Mouse (Mus musculus): ENCODE data around the gene Cacng8. TPM values are rescaled to one million over a fixed set of nuclear protein-coding genes. Genes with fewer than 3 reads are reported as not detected.

Gene Cacng8
- polyA plus RNA-seq, 1 experiment from 2014 or later: 0.07 TPM

GRCm38 (mm10) chr7:3439984-3440383 lies 49.5 kb downstream of the Cacng8 start:
- no peaks in the 10 kb centered on the region for H3K36me3 ChIP-seq (ENCODE audit: control insufficient read depth, insufficient read depth)
- no peak overlapping the region for H3K4me3 ChIP-seq (ENCODE audit: low read length)
- no peak overlapping the region for H3K4me2 ChIP-seq (ENCODE audit: low read depth, low read length)
- H3K27ac ChIP-seq (ENCODE audit: low read length): no peak overlapping the region
- ATAC-seq (replicated peaks; ENCODE audit: extremely low read depth, insufficient read depth, low FRiP score): no peak
- no peaks in the 10 kb centered on the region for H3K9me3 ChIP-seq (replicated peaks; ENCODE audit: control insufficient read depth, low read length)
- H3K4me1 ChIP-seq (ENCODE audit: control insufficient read depth, insufficient read depth, low read length): peaks cover 17% of the 10 kb centered on the region
- H3K27me3 ChIP-seq (ENCODE audit: control insufficient read depth, insufficient read depth, low read length): no peaks in the 10 kb centered on the region
- 85% methylated on average over 11 of the region's 11 CpGs for WGBS
- H3K9ac ChIP-seq (ENCODE audit: low read length): no peak overlapping the region

GRCm38 (mm10) chr7:3440526-3440925 lies 50.0 kb downstream of the Cacng8 start:
- no peak for ATAC-seq (replicated peaks; ENCODE audit: extremely low read depth, insufficient read depth, low FRiP score)
- Histone ChIP-seq H3K27me3 (ENCODE audit: control insufficient read depth, insufficient read depth, low read length) (no peaks in the 10 kb centered on the region), H3K4me2 (ENCODE audit: low read depth, low read length) (no peak overlapping the region), H3K27ac (ENCODE audit: low read length) (no peak overlapping the region), H3K4me3 (ENCODE audit: low read length) (no peak overlapping the region), H3K4me1 (ENCODE audit: control insufficient read depth, insufficient read depth, low read length) (peaks cover 17% of the 10 kb centered on the region), H3K9ac (ENCODE audit: low read length) (no peak overlapping the region), H3K36me3 (ENCODE audit: control insufficient read depth, insufficient read depth) (no peaks in the 10 kb centered on the region), H3K9me3 (replicated peaks; ENCODE audit: control insufficient read depth, low read length) (no peaks in the 10 kb centered on the region)
- WGBS: 56% methylated on average over 8 of the region's 8 CpGs

DNA sequence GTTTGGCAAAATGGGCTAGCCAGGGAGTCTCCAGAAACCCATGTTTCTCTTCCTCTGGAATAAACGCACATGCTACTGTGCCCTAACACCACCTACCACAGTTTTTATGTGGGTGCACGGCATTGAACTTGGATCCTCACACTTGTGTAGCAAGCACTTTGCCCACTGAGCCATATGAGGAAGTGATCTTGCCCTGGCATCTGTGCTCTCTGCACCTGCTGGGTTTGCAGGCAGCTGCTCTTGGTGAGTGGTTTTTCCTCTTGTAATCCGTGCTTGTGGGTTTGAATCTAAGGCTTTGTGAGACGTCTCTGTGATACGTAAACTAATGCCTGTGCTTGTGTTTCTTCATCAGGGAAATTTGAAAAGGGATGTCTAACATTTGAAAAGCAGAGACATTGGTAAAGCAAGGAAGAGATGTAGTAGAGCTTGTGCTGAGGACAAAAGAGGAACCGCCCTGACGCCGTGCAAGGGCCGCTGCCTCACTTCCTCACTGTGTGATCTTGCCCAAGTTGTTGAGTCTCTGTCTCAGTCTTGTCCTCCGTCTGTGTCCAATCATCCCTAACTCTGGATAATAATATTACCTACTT lies 52.1 kb downstream of the Cacng8 start:
- Histone ChIP-seq H3K36me3 (ENCODE audit: control insufficient read depth, insufficient read depth) (no peaks in the 10 kb centered on the region), H3K9ac (ENCODE audit: low read length) (no peak overlapping the region), H3K4me2 (ENCODE audit: low read depth, low read length) (no peak overlapping the region), H3K27me3 (ENCODE audit: control insufficient read depth, insufficient read depth, low read length) (no peaks in the 10 kb centered on the region), H3K9me3 (replicated peaks; ENCODE audit: control insufficient read depth, low read length) (no peaks in the 10 kb centered on the region), H3K27ac (ENCODE audit: low read length) (no peak overlapping the region), H3K4me3 (ENCODE audit: low read length) (no peak overlapping the region), H3K4me1 (ENCODE audit: control insufficient read depth, insufficient read depth, low read length) (peaks cover 13% of the 10 kb centered on the region)
- 79% methylated on average over 10 of the region's 10 CpGs for WGBS
- ATAC-seq (replicated peaks; ENCODE audit: extremely low read depth, insufficient read depth, low FRiP score): no peak

DNA sequence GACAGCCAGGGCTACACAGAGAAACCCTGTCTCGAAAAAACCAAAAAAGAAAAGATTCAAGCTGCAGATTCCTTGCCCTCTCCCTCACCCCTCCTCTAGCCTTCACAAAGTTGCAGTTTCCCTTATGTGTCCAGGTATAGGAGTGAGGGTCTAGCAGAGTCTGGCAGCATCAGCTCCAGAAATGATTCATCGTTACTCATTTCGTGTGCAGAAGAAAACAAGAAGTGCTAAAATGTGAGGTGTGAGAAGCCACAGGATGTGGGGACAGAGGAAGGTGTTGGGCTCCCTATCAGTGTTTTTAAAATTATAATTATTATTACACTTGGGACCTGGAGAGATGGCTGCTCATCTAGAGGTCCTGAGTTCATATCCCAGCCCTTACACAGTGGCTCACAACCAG lies 54.2 kb downstream of the Cacng8 start:
- Histone ChIP-seq H3K27ac (ENCODE audit: low read length) (no peak overlapping the region), H3K9me3 (replicated peaks; ENCODE audit: control insufficient read depth, low read length) (no peaks in the 10 kb centered on the region), H3K36me3 (ENCODE audit: control insufficient read depth, insufficient read depth) (no peaks in the 10 kb centered on the region), H3K4me1 (ENCODE audit: control insufficient read depth, insufficient read depth, low read length) (no peaks in the 10 kb centered on the region), H3K4me2 (ENCODE audit: low read depth, low read length) (no peak overlapping the region), H3K9ac (ENCODE audit: low read length) (no peak overlapping the region), H3K27me3 (ENCODE audit: control insufficient read depth, insufficient read depth, low read length) (no peaks in the 10 kb centered on the region), H3K4me3 (ENCODE audit: low read length) (no peak overlapping the region)
- ATAC-seq (replicated peaks; ENCODE audit: extremely low read depth, insufficient read depth, low FRiP score): no peak
- WGBS: 68% methylated on average over 3 of the region's 3 CpGs

- Histone ChIP-seq H3K4me1 (ENCODE audit: control insufficient read depth, insufficient read depth, low read length) (no peaks in the 10 kb centered on the region), H3K27me3 (ENCODE audit: control insufficient read depth, insufficient read depth, low read length) (0 out of 2 replicates have a peak, but pooled peaks cover 2% of the 10 kb centered on the region), H3K36me3 (ENCODE audit: control insufficient read depth, insufficient read depth) (no peaks in the 10 kb centered on the region), H3K9me3 (replicated peaks; ENCODE audit: control insufficient read depth, low read length) (no peaks in the 10 kb centered on the region), H3K9ac (ENCODE audit: low read length) (no peak overlapping the region), H3K27ac (ENCODE audit: low read length) (no peak overlapping the region), H3K4me3 (ENCODE audit: low read length) (no peak overlapping the region), H3K4me2 (ENCODE audit: low read depth, low read length) (no peak overlapping the region)
- no peak for ATAC-seq (replicated peaks; ENCODE audit: extremely low read depth, insufficient read depth, low FRiP score)
- 72% methylated on average over 3 of the region's 3 CpGs for WGBS
Measured at GRCm38 (mm10) chr7:3446584-3446983, 56.1 kb downstream of the Cacng8 start.

DNA sequence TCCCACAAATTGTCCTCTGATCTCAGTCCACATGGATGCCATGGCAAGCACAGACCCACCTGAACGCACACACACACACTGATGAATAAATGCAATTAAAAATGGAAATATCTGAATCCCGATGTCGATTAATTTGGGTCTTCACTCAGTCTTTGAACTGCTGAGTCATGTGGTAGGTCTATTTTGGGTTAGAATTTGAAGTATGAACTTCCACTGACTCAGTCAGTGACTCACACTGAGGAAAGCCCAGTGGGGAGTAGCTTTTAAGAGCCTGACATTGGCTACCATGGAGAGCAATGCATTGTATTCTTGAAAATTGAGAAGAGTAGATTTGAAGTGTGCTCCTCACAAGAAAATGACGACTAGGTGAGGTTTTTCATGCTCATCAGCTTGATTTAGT lies 56.5 kb downstream of the Cacng8 start:
- Histone ChIP-seq H3K36me3 (ENCODE audit: control insufficient read depth, insufficient read depth) (no peaks in the 10 kb centered on the region), H3K4me3 (ENCODE audit: low read length) (no peak overlapping the region), H3K27ac (ENCODE audit: low read length) (no peak overlapping the region), H3K9ac (ENCODE audit: low read length) (no peak overlapping the region), H3K9me3 (replicated peaks; ENCODE audit: control insufficient read depth, low read length) (no peaks in the 10 kb centered on the region), H3K27me3 (ENCODE audit: control insufficient read depth, insufficient read depth, low read length) (0 out of 2 replicates have a peak, but pooled peaks cover 2% of the 10 kb centered on the region), H3K4me1 (ENCODE audit: control insufficient read depth, insufficient read depth, low read length) (no peaks in the 10 kb centered on the region), H3K4me2 (ENCODE audit: low read depth, low read length) (no peak overlapping the region)
- ATAC-seq (replicated peaks; ENCODE audit: extremely low read depth, insufficient read depth, low FRiP score): no peak
- 73% methylated on average over 4 of the region's 4 CpGs for WGBS

DNA sequence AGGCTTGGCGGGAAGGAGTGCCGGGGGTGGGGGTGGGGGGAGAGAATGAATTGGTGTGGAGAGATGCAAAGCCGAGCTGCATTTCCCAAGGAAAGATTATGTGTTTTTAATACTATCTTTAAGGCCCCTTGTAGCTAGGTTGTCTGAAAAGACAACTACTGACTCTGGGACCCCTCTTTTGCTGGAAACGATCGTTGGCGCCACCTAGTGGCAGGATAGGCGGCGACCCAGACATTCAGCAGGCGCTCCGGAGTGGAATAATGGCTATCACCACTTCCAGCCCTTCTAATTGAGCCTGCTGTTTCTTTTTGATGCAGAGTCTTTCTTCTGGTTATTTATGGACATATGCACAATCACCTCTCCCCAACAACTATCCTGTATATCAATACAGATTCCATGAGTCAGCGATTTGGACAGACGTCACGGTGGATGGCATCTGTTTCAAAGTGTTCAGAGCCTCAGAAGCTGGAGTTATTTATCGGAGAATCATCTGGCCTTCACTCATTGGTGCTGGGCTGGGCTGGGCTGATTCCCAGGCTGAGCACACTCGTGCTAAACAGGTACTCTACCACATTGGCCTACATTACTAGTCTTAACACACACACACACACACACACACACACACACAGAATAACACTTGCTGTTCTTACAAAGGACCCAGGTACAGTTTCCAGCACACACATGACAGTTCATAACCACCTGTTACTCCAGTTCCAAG lies 58.4 kb downstream of the Cacng8 start:
- no peaks in the 10 kb centered on the region for H3K36me3 ChIP-seq (ENCODE audit: control insufficient read depth, insufficient read depth)
- no peaks in the 10 kb centered on the region for H3K9me3 ChIP-seq (replicated peaks; ENCODE audit: control insufficient read depth, low read length)
- H3K4me1 ChIP-seq (ENCODE audit: control insufficient read depth, insufficient read depth, low read length): no peaks in the 10 kb centered on the region
- no peak for ATAC-seq (replicated peaks; ENCODE audit: extremely low read depth, insufficient read depth, low FRiP score)
- peak overlapping the region; percentile 32; the same call in 1 of the 2 replicates for H3K4me2 ChIP-seq (ENCODE audit: low read depth, low read length)
- 0 out of 2 replicates have a peak, but pooled peaks cover 2% of the 10 kb centered on the region for H3K27me3 ChIP-seq (ENCODE audit: control insufficient read depth, insufficient read depth, low read length)
- H3K4me3 ChIP-seq (ENCODE audit: low read length): no peak overlapping the region
- whole genome bisulfite sequencing: 19% methylated on average over 15 of the region's 15 CpGs
- H3K9ac ChIP-seq (ENCODE audit: low read length): no peak overlapping the region
- no peak overlapping the region for H3K27ac ChIP-seq (ENCODE audit: low read length)

DNA sequence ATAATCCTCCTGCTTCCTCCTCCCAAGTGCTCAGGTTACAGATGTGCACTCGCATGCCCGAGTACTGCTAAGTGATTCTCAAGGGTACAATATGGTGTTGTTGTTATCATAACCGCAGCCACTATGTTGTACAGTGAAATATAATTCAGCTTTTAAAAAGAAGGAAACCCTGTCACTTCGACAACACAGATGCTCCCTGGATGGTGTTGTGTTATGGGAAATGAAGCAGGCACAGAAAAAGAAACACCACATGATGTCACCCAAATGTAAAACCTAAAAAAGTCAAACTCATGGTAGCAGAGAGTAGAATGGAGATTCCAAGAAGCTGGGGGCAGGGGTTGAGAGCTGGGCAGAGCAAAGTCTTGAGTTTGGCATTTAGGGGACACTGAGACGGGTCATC lies 60.2 kb downstream of the Cacng8 start:
- H3K4me1 ChIP-seq (ENCODE audit: control insufficient read depth, insufficient read depth, low read length): no peaks in the 10 kb centered on the region
- no peaks in the 10 kb centered on the region for H3K9me3 ChIP-seq (replicated peaks; ENCODE audit: control insufficient read depth, low read length)
- no peak overlapping the region for H3K4me2 ChIP-seq (ENCODE audit: low read depth, low read length)
- no peak overlapping the region for H3K4me3 ChIP-seq (ENCODE audit: low read length)
- 0 out of 2 replicates have a peak, but pooled peaks cover 2% of the 10 kb centered on the region for H3K27me3 ChIP-seq (ENCODE audit: control insufficient read depth, insufficient read depth, low read length)
- ATAC-seq (replicated peaks; ENCODE audit: extremely low read depth, insufficient read depth, low FRiP score): no peak
- H3K27ac ChIP-seq (ENCODE audit: low read length): no peak overlapping the region
- 52% methylated on average over 5 of the region's 5 CpGs for WGBS
- no peak overlapping the region for H3K9ac ChIP-seq (ENCODE audit: low read length)
- no peaks in the 10 kb centered on the region for H3K36me3 ChIP-seq (ENCODE audit: control insufficient read depth, insufficient read depth)

GRCm38 (mm10) chr7:3451161-3451560 lies 60.7 kb downstream of the Cacng8 start:
- WGBS: 34% methylated on average over 6 of the region's 6 CpGs
- ATAC-seq (replicated peaks; ENCODE audit: extremely low read depth, insufficient read depth, low FRiP score): no peak
- 0 out of 2 replicates have a peak, but pooled peaks cover 2% of the 10 kb centered on the region for H3K27me3 ChIP-seq (ENCODE audit: control insufficient read depth, insufficient read depth, low read length)
- H3K4me1 ChIP-seq (ENCODE audit: control insufficient read depth, insufficient read depth, low read length): no peaks in the 10 kb centered on the region
- no peaks in the 10 kb centered on the region for H3K36me3 ChIP-seq (ENCODE audit: control insufficient read depth, insufficient read depth)
- no peaks in the 10 kb centered on the region for H3K9me3 ChIP-seq (replicated peaks; ENCODE audit: control insufficient read depth, low read length)
- no peak overlapping the region for H3K4me2 ChIP-seq (ENCODE audit: low read depth, low read length)
- no peak overlapping the region for H3K9ac ChIP-seq (ENCODE audit: low read length)
- H3K27ac ChIP-seq (ENCODE audit: low read length): no peak overlapping the region
- H3K4me3 ChIP-seq (ENCODE audit: low read length): no peak overlapping the region
